In the genomic region with DNA sequence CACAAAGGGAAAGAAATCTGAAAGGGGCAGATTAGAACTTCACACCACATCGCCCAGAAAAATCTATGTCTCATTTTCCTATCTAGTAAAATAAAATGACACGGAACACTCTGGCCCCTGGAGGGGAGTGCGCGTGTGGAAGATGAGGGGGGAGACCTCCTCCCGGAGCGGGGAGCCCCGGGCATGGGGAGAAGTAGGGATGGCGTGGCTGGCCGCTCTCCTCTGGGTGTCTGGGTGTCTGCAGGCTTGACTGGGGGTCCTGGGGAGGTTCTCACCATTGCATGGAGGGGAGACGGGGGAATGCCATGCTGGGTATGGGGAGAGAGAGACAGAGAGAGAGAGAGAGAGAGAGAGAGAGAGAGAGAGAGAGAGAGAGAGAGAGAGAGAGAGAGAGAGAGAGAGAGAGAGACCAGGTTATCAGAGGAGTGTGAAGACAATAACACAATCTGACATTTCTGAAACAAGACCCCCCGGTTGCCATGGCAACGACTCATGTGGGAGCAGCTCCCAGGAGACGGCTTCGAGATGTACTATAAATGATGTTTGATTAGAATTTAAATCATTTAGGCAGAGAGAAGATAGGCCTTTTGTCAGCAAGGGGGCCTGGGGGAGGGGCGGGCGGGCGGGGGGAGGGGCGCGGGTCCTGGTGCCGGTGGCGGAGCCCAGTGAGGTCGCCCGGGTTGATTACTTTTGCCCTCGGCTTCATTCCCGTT, we compare ENCODE assay signal across 8 mouse cellular contexts.
DNase-seq lines count a peak whose midpoint lies in the region; ATAC-seq and TF ChIP-seq lines count a peak whose summit lies in the region.

No protein-coding gene starts in this region.

- peak overlapping the region; percentile 42 for H3K4me3 ChIP-seq in heart, embryonic 10.5 days
- no peak overlapping the region for H3K4me3 ChIP-seq in stomach, embryonic 15.5 days (replicated peaks)
- no peak overlapping the region for H3K4me3 ChIP-seq in stomach, postnatal 0 days (ENCODE audit: low read depth, low read length)
- peak overlapping the region; percentile 6; the same call in 1 of the 2 replicates for H3K4me3 ChIP-seq in limb, embryonic 11.5 days (ENCODE audit: low read depth, low read length)
- no peak overlapping the region for H3K4me3 ChIP-seq in stomach, embryonic 16.5 days (replicated peaks; ENCODE audit: low read length)

- no peak overlapping the region for H3K9ac ChIP-seq in stomach, embryonic 15.5 days
- no peak overlapping the region for H3K9ac ChIP-seq in stomach, postnatal 0 days (ENCODE audit: low read length)
- no peak overlapping the region for H3K9ac ChIP-seq in limb, embryonic 11.5 days (ENCODE audit: low read length)
- H3K9ac ChIP-seq in stomach, embryonic 16.5 days (ENCODE audit: low read length): no peak overlapping the region

- TF ChIP-seq CTCF in stomach, postnatal 0 days (IDR thresholded peaks at IDR 0.05; ENCODE audit: low read depth): no peak

- ATAC-seq in stomach, embryonic 15.5 days (ENCODE audit: insufficient read depth, low FRiP score, low read depth): no peak
- ATAC-seq in stomach, postnatal 0 days (ENCODE audit: low FRiP score, low TSS enrichment): no peak
- ATAC-seq in limb, embryonic 11.5 days (ENCODE audit: insufficient number of reproducible peaks, low FRiP score, low TSS enrichment, low read depth): no peak
- no peak for ATAC-seq in stomach, embryonic 16.5 days (ENCODE audit: insufficient read depth, low FRiP score)

- DNase-seq in heart, embryonic 10.5 days (ENCODE audit: low spot score): no peak
- no peak for DNase-seq in heart, postnatal 25 days (ENCODE audit: low spot score)
- DNase-seq in stomach, postnatal 0 days (ENCODE audit: low spot score): no peak
- DNase-seq in limb, embryonic 11.5 days (ENCODE audit: low spot score): peak; percentile 72
- no peak for DNase-seq in thymus, adult 18-20 months
- DNase-seq in lung, postnatal 36 days: no peak

- H3K4me1 ChIP-seq in heart, embryonic 10.5 days: peaks cover 8% of the 10 kb centered on the region; the same call in 1 of the 2 replicates
- 0 out of 2 replicates have a peak, but pooled peaks cover 2% of the 10 kb centered on the region for H3K4me1 ChIP-seq in stomach, embryonic 15.5 days
- no peaks in the 10 kb centered on the region for H3K4me1 ChIP-seq in stomach, postnatal 0 days (replicated peaks; ENCODE audit: control insufficient read depth, insufficient read depth)
- peaks cover 8% of the 10 kb centered on the region; the same call in 1 of the 2 replicates for H3K4me1 ChIP-seq in limb, embryonic 11.5 days (ENCODE audit: control insufficient read depth, insufficient read depth, low read length)
- H3K4me1 ChIP-seq in stomach, embryonic 16.5 days (ENCODE audit: control insufficient read depth, insufficient read depth, low read length): no peaks in the 10 kb centered on the region

- WGBS in heart, embryonic 10.5 days: 6% methylated on average over 24 of the region's 25 CpGs
- 6% methylated on average over 25 of the region's 25 CpGs for WGBS in stomach, embryonic 15.5 days
- 10% methylated on average over 24 of the region's 25 CpGs for WGBS in stomach, postnatal 0 days
- 9% methylated on average over 24 of the region's 25 CpGs for WGBS in limb, embryonic 11.5 days
- 6% methylated on average over 25 of the region's 25 CpGs for WGBS in stomach, embryonic 16.5 days

- no peaks in the 10 kb centered on the region for H3K36me3 ChIP-seq in heart, embryonic 10.5 days
- no peaks in the 10 kb centered on the region for H3K36me3 ChIP-seq in stomach, embryonic 15.5 days
- H3K36me3 ChIP-seq in stomach, postnatal 0 days (ENCODE audit: control insufficient read depth, insufficient read depth, low read length): no peaks in the 10 kb centered on the region
- no peaks in the 10 kb centered on the region for H3K36me3 ChIP-seq in limb, embryonic 11.5 days (ENCODE audit: control insufficient read depth, insufficient read depth, low read length)
- H3K36me3 ChIP-seq in stomach, embryonic 16.5 days (ENCODE audit: control insufficient read depth, insufficient read depth, low read length): no peaks in the 10 kb centered on the region

- peaks cover 72% of the 10 kb centered on the region for H3K27me3 ChIP-seq in heart, embryonic 10.5 days (ENCODE audit: insufficient read depth, poor library complexity, severe bottlenecking)
- H3K27me3 ChIP-seq in stomach, embryonic 15.5 days (replicated peaks): no peaks in the 10 kb centered on the region
- no peaks in the 10 kb centered on the region for H3K27me3 ChIP-seq in stomach, postnatal 0 days (ENCODE audit: control insufficient read depth, insufficient read depth, low read length)
- 0 out of 2 replicates have a peak, but pooled peaks cover 2% of the 10 kb centered on the region for H3K27me3 ChIP-seq in limb, embryonic 11.5 days (ENCODE audit: control insufficient read depth, insufficient read depth, low read length)
- H3K27me3 ChIP-seq in stomach, embryonic 16.5 days (ENCODE audit: control insufficient read depth, insufficient read depth, low read length): no peaks in the 10 kb centered on the region

- H3K9me3 ChIP-seq in heart, embryonic 10.5 days: no peaks in the 10 kb centered on the region
- H3K9me3 ChIP-seq in stomach, embryonic 15.5 days: no peaks in the 10 kb centered on the region
- H3K9me3 ChIP-seq in stomach, postnatal 0 days (ENCODE audit: control insufficient read depth, low read length): no peaks in the 10 kb centered on the region
- no peaks in the 10 kb centered on the region for H3K9me3 ChIP-seq in limb, embryonic 11.5 days (ENCODE audit: control insufficient read depth, low read length)
- H3K9me3 ChIP-seq in stomach, embryonic 16.5 days (replicated peaks; ENCODE audit: control insufficient read depth, low read length): no peaks in the 10 kb centered on the region

- 0 out of 2 replicates have a peak overlapping the region, but pooled peaks have one; percentile 18 for H3K27ac ChIP-seq in heart, embryonic 10.5 days
- H3K27ac ChIP-seq in stomach, embryonic 15.5 days: no peak overlapping the region
- H3K27ac ChIP-seq in stomach, postnatal 0 days (replicated peaks): no peak overlapping the region
- no peak overlapping the region for H3K27ac ChIP-seq in limb, embryonic 11.5 days (replicated peaks; ENCODE audit: low read depth, low read length)
- H3K27ac ChIP-seq in stomach, embryonic 16.5 days (ENCODE audit: low read length): no peak overlapping the region

- H3K4me2 ChIP-seq in stomach, embryonic 15.5 days: peak overlapping the region; percentile 32; the same call in 1 of the 2 replicates
- no peak overlapping the region for H3K4me2 ChIP-seq in stomach, postnatal 0 days (replicated peaks; ENCODE audit: low read depth)
- H3K4me2 ChIP-seq in limb, embryonic 11.5 days (ENCODE audit: low read depth, severe bottlenecking): peak overlapping the region; percentile 42
- H3K4me2 ChIP-seq in stomach, embryonic 16.5 days (ENCODE audit: low read depth, low read length): 0 out of 2 replicates have a peak overlapping the region, but pooled peaks have one; percentile 13

- no peak for TF ChIP-seq EP300 in stomach, postnatal 0 days (optimal IDR thresholded peaks at IDR 0.05)

- intact Hi-C loops in heart, postnatal 25 days (cut with DNase I): no loop called here

Comparison
In these comparisons a context has a peak if more than half of its experiments do, and no peak if none do; other contexts are left out.
1. H3K4me3 ChIP-seq: peak in heart, embryonic 10.5 days (single experiment) and limb, embryonic 11.5 days (single experiment); none in stomach, embryonic 15.5 days (single experiment), stomach, postnatal 0 days (single experiment) and stomach, embryonic 16.5 days (single experiment).